Mouse (Mus musculus) A20 (cell line): ENCODE measurements around the gene Gm38394.

Source experiments
- DNase-seq: peaks from one replicate; pipeline ENCODE4 v3.0.0-alpha.2; 2011; ENCODE audit warnings: low read depth, low spot score

The Gm38394 gene

DNA sequence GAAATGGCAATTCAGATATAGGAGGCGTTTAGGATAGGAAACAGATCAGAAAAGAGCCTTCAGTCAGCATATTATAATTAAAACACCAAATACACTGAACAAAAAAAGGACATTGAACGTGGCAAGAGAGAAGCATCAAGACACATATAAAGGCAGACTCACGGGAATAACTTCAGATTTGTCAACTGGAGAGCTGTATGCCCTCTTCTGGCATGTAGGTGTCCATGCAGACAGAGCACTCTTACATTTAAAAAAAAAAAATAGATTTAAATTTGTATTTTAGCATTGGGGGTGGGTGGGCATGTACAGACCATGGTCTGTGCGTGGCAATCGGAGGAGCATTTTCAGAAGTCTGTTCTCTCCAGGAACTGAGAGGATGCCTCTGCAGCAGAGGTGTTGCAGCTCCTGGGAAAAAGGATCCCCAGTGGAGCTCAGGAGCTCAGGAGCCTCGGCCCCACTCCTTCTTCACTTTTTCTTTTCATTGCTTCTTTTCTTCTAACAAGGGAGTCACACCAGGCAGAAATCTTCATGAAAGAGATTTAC is 75.1 kb downstream of the Gm38394 start:
- DNase-seq: no peak

DNA sequence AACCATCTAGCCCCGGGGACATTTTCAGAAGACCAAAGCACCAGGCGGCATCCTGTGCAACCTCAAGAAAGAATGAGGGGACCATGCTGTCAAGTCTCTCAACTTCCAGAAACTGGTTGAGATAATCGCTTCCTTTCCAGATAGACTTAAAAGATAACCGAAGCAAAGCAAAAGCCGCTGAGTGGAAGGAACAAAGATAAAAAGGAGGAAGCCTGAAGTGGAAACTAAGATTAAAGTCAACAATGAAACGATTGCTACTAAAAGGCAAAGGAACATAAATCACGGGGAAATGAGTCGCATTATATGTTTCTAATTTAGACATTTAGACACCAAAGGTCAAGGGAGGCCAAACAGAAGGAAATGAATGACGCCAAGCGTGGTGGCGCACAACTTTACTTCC is 89.8 kb downstream of the Gm38394 start:
- DNase-seq: no peak
